Mouse (Mus musculus) forebrain, embryonic 11.5 days (tissue): ENCODE measurements at regions not wholly inside any gene's neighbourhood (a gene's known extent, or its start where the extent isn't known, plus 50 kb on each side); places are given as distances from the start of the nearest gene placed in this dataset.
A peak's percentile ranks its signal among the peaks of the same experiment; 100 is the strongest.

Experiments
- ATAC-seq: fragments of 200-750 bp; cut with Nextera tagmentation; replicated peaks from 2 replicates; pipeline ENCODE4 v1.8.0; 2017; ENCODE audit warnings: moderate TSS enrichment; ENCODE audit not compliant: low FRiP score
- DNase-seq: peaks from one replicate; pipeline ENCODE4 v3.0.0-alpha.2; 2017; ENCODE audit warnings: low spot score
- H3K27ac ChIP-seq: fragments of 300-500 bp; sonication (generic); 2 replicates; pipeline ENCODE4 v1.5.1; 2014; ENCODE audit warnings: low read depth, low read length
- H3K27me3 ChIP-seq: fragments of 300-500 bp; sonication (generic); 2 replicates; pipeline ENCODE4 v1.6.1; 2014; ENCODE audit warnings: mild to moderate bottlenecking, low read length, mixed read lengths; ENCODE audit not compliant: control insufficient read depth, insufficient read depth
- H3K36me3 ChIP-seq: fragments of 300-500 bp; sonication (generic); 2 replicates; pipeline ENCODE4 v1.6.1; 2014; ENCODE audit warnings: mild to moderate bottlenecking, low read length, moderate library complexity, mixed read lengths; ENCODE audit not compliant: control insufficient read depth, insufficient read depth
- H3K4me1 ChIP-seq: fragments of 300-500 bp; sonication (generic); replicated peaks from 2 replicates; pipeline ENCODE4 v1.6.1; 2014; ENCODE audit warnings: low read length, mixed read lengths; ENCODE audit not compliant: control insufficient read depth, insufficient read depth
- H3K4me2 ChIP-seq: fragments of 300-500 bp; sonication (generic); 2 replicates; pipeline ENCODE4 v1.6.1; 2014; ENCODE audit warnings: low read depth, mild to moderate bottlenecking, low read length, moderate library complexity, mixed read lengths; ENCODE audit not compliant: severe bottlenecking
- H3K4me3 ChIP-seq: fragments of 300-500 bp; sonication (generic); 2 replicates; pipeline ENCODE4 v1.5.1; 2014; ENCODE audit warnings: low read depth, low read length
- H3K9ac ChIP-seq: fragments of 300-500 bp; sonication (generic); 2 replicates; pipeline ENCODE4 v1.6.1; 2014; ENCODE audit warnings: low read length
- H3K9me3 ChIP-seq: fragments of 300-500 bp; sonication (generic); 2 replicates; pipeline ENCODE4 v1.6.1; 2016; ENCODE audit warnings: low read length, mixed read lengths; ENCODE audit not compliant: control insufficient read depth
- WGBS: fragments of 180-500 bp; shearing (Covaris S2); extraction: QIAGEN DNeasy Blood & Tissue Kit; methylation state at CpG from one replicate; pipeline ENCODE4 v1.1.7; 2014; 5-methylcytosine and 5-hydroxymethylcytosine counted together

DNA sequence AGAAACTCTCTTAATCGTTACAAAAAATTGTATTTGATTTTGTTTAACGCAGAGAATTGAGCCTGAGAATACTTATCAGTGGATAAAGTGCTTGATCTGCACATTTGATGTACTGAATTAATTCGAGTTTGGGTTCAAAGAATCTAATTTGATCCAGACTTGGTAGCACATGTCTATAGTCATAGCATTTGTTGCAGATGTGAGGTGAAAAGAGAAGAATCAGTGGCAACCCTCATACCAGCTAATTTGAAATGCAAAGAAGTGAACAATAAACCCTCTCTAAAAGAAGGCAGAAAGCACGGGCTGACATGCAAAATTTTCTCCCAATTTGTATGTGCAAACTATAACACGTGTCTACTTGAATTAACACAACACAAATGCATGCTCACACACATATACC is 79.8 kb upstream of the Epha6 start:
- H3K4me3 ChIP-seq, result no peak overlapping the region
- ATAC-seq (no peak), DNase-seq (no peak)
- H3K4me2 ChIP-seq, result no peak overlapping the region
- H3K4me1 ChIP-seq, result no peaks in the 10 kb centered on the region
- H3K36me3 ChIP-seq, result no peaks in the 10 kb centered on the region
- 66% methylated on average over 5 of the region's 5 CpGs for WGBS
- no peak overlapping the region for H3K9ac ChIP-seq
- H3K27ac ChIP-seq, result no peak overlapping the region
- no peaks in the 10 kb centered on the region for H3K27me3 ChIP-seq
- no peaks in the 10 kb centered on the region for H3K9me3 ChIP-seq

- Histone ChIP-seq H3K36me3 (no peaks in the 10 kb centered on the region), H3K27ac (no peak overlapping the region), H3K4me2 (no peak overlapping the region), H3K9ac (no peak overlapping the region), H3K9me3 (no peaks in the 10 kb centered on the region), H3K4me3 (no peak overlapping the region), H3K27me3 (no peaks in the 10 kb centered on the region), H3K4me1 (no peaks in the 10 kb centered on the region)
- WGBS, result 17% methylated on average over 1 of the region's 1 CpGs
- DNase-seq (no peak), ATAC-seq (peak; percentile 53; the same call in 1 of the 2 replicates)
Observed at GRCm38 (mm10) chr16:60668771-60669170, 63.4 kb upstream of the Epha6 start.
